Mouse (Mus musculus): ENCODE data around the gene Carnmt1. TPM values are rescaled to one million over a fixed set of nuclear protein-coding genes. Genes with fewer than 3 reads are reported as not detected.

Gene Carnmt1
- polyA plus RNA-seq, 2 experiments, result 7.7 to 23.0 TPM

DNA sequence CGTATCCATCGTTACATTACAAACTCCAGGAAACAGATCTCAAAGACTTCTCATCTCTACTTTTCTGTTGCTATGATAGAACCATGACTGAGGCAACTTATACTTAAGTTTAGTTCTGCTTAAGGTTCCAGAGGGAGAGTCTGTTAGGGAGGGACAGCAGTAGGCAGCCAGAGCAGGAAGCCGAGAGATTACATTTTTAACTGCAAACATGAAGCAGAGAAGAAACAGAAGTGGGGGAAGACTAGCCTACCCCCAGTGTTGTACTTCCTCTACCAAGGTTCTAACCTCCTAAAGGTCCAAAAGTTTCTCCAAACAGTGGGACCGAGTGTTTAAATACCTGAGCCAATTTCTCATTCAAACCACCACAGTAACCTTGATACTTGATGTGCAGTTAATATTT lies 65.3 kb downstream of the Carnmt1 start:
- H3K4me1 ChIP-seq (replicated peaks; ENCODE audit: control insufficient read depth in 2 of 2, insufficient read depth in 2 of 2, low read length in 1 of 2), result peaks cover 7 to 11% of the 10 kb centered on the region in 2 experiments
- no peak for TF ChIP-seq EP300 (IDR thresholded peaks at IDR 0.05; ENCODE audit: low read depth)
- no peak for TF ChIP-seq CTCF (IDR thresholded peaks at IDR 0.05; ENCODE audit: low read depth)
- no peaks in the 10 kb centered on the region for H3K36me3 ChIP-seq (replicated peaks; ENCODE audit: control insufficient read depth, insufficient read depth, low read depth)
- no peak overlapping the region for H3K27ac ChIP-seq
- H3K9me3 ChIP-seq (ENCODE audit: control insufficient read depth, low read length), result no peaks in the 10 kb centered on the region
- ATAC-seq (ENCODE audit: insufficient read depth) (no peak), DNase-seq (ENCODE audit: low read depth in 3 of 3, low spot score in 3 of 3) (no peak)
- no peak overlapping the region for H3K4me3 ChIP-seq (ENCODE audit: insufficient read depth in 1 of 2, low read depth in 2 of 2, low read length in 2 of 2)
- WGBS (ENCODE audit: insufficient replicate concordance), result 76% methylated on average over 4 of the region's 4 CpGs
- H3K9ac ChIP-seq (replicated peaks), result no peak overlapping the region
- no peaks in the 10 kb centered on the region for H3K27me3 ChIP-seq (ENCODE audit: control insufficient read depth, insufficient read depth, low read length)
- no peak overlapping the region for H3K4me2 ChIP-seq (ENCODE audit: low read depth)

DNA sequence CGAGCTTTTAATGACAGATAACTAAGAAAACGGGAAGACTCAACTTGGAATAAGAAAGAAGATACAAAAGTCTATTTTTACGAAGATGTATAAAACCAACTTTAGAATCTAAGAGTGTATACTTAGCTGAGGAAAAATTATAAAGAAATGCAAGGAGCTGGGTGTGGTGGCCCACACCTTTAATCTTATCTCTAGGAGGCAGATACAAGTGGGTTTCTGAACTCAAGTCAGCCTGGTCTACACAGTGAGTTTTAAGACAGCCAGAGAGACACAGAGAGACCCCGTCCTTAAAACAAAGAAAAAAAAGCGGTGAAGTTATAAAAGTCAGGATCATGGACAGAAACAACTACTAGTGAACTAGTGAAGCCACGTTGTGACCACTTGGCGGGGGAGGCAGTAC lies 68.6 kb downstream of the Carnmt1 start:
- Histone ChIP-seq H3K36me3 (replicated peaks; ENCODE audit: control insufficient read depth, insufficient read depth, low read depth) (no peaks in the 10 kb centered on the region), H3K27me3 (ENCODE audit: control insufficient read depth, insufficient read depth, low read length) (no peaks in the 10 kb centered on the region), H3K4me3 (ENCODE audit: insufficient read depth in 1 of 2, low read depth in 2 of 2, low read length in 2 of 2) (no peak overlapping the region), H3K4me2 (ENCODE audit: low read depth) (peak overlapping the region; percentile 22; the same call in 1 of the 2 replicates), H3K4me1 (replicated peaks; ENCODE audit: control insufficient read depth in 2 of 2, insufficient read depth in 2 of 2, low read length in 1 of 2) (peaks cover 7 to 11% of the 10 kb centered on the region in 2 experiments), H3K9me3 (ENCODE audit: control insufficient read depth, low read length) (no peaks in the 10 kb centered on the region), H3K27ac (no peak overlapping the region), H3K9ac (replicated peaks) (no peak overlapping the region)
- WGBS (ENCODE audit: insufficient replicate concordance), result 51% methylated on average over 7 of the region's 7 CpGs
- 0 out of 2 replicates have a peak, but pooled peaks have one; percentile 9 for TF ChIP-seq EP300 (IDR thresholded peaks at IDR 0.05; ENCODE audit: low read depth)
- TF ChIP-seq CTCF (IDR thresholded peaks at IDR 0.05; ENCODE audit: low read depth), result no peak
- DNase-seq (ENCODE audit: low read depth in 3 of 3, low spot score in 3 of 3) (no peak), ATAC-seq (ENCODE audit: insufficient read depth) (peak; percentile 70; the same call in 1 of the 2 replicates)

DNA sequence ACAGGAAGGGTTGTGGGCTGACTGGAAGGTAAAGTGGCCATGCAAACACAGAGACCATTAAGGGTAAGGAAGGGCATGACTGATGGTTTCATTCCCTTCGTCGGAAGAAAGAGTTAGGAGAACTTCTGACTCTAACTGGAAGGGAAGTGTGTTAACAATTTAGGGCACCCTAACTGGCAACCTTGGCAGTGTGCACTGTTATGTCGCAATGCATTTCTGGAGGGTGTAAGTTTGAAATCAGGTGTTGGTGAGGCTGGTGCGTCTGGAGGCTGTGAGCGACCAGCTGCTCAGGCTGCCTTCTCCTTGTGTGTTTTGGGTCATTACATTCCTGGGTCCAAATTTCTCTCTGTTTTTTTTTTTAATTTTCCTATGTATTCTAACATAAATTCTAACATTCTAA lies 73.4 kb downstream of the Carnmt1 start:
- WGBS (ENCODE audit: insufficient replicate concordance), result 60% methylated on average over 5 of the region's 5 CpGs
- no peak for TF ChIP-seq CTCF (IDR thresholded peaks at IDR 0.05; ENCODE audit: low read depth)
- no peak for TF ChIP-seq EP300 (IDR thresholded peaks at IDR 0.05; ENCODE audit: low read depth)
- Histone ChIP-seq H3K9me3 (ENCODE audit: control insufficient read depth, low read length) (no peaks in the 10 kb centered on the region), H3K36me3 (replicated peaks; ENCODE audit: control insufficient read depth, insufficient read depth, low read depth) (no peaks in the 10 kb centered on the region), H3K4me2 (ENCODE audit: low read depth) (no peak overlapping the region), H3K4me1 (replicated peaks; ENCODE audit: control insufficient read depth in 2 of 2, insufficient read depth in 2 of 2, low read length in 1 of 2) (peaks cover 4% of the 10 kb centered on the region in 2 experiments), H3K9ac (replicated peaks) (no peak overlapping the region), H3K4me3 (ENCODE audit: insufficient read depth in 1 of 2, low read depth in 2 of 2, low read length in 2 of 2) (no peak overlapping the region), H3K27me3 (ENCODE audit: control insufficient read depth, insufficient read depth, low read length) (no peaks in the 10 kb centered on the region), H3K27ac (no peak overlapping the region)
- DNase-seq (ENCODE audit: low read depth in 3 of 3, low spot score in 3 of 3) (no peak), ATAC-seq (ENCODE audit: insufficient read depth) (no peak)

DNA sequence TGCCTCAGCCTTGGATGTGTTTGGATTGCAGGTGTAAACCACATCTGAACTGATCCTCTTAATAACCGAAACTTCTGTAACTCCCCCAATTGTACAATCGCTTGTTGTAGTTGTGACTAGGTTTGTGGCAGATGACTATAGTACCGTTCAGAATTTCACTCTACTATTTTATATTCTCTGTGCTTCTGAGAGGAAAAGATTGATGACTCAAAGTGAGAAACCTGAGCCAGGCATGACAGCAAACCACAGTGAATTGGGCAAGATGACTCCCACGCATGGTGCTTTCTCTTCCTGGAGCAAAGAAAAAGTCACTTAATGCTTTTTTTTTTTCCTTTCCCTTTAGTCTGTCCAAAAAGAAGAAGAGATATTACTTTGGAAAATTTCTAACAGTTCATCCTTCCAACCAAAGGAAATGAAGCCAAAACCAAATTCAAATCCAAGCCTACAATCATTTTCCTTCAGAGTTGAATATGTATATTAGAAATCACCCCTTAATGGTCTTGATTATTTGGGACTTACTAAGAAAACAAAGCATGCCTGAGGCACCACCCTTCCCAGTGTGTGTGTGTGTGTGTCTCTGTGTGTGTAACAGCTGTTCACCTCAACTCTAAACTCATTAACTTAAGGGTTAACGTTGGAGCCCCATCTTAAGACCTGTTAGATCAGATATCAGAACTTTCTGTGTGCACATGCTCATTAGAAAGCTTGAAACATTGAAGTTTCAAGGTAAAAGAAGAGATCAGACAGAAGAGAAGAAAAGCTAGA lies 76.2 kb downstream of the Carnmt1 start:
- H3K27ac ChIP-seq, result no peak overlapping the region
- H3K9me3 ChIP-seq (ENCODE audit: control insufficient read depth, low read length), result no peaks in the 10 kb centered on the region
- no peaks in the 10 kb centered on the region for H3K36me3 ChIP-seq (replicated peaks; ENCODE audit: control insufficient read depth, insufficient read depth, low read depth)
- no peaks in the 10 kb centered on the region for H3K4me1 ChIP-seq (replicated peaks; ENCODE audit: control insufficient read depth in 2 of 2, insufficient read depth in 2 of 2, low read length in 1 of 2)
- no peak overlapping the region for H3K9ac ChIP-seq (replicated peaks)
- ATAC-seq (ENCODE audit: insufficient read depth) (no peak), DNase-seq (ENCODE audit: low read depth in 3 of 3, low spot score in 3 of 3) (no peak)
- peaks cover 9% of the 10 kb centered on the region for H3K27me3 ChIP-seq (ENCODE audit: control insufficient read depth, insufficient read depth, low read length)
- no peak overlapping the region for H3K4me3 ChIP-seq (ENCODE audit: insufficient read depth in 1 of 2, low read depth in 2 of 2, low read length in 2 of 2)
- no peak overlapping the region for H3K4me2 ChIP-seq (ENCODE audit: low read depth)
- TF ChIP-seq EP300 (IDR thresholded peaks at IDR 0.05; ENCODE audit: low read depth) (no peak), CTCF (IDR thresholded peaks at IDR 0.05; ENCODE audit: low read depth) (no peak)
- WGBS (ENCODE audit: insufficient replicate concordance), result 65% methylated on average over 5 of the region's 5 CpGs

DNA sequence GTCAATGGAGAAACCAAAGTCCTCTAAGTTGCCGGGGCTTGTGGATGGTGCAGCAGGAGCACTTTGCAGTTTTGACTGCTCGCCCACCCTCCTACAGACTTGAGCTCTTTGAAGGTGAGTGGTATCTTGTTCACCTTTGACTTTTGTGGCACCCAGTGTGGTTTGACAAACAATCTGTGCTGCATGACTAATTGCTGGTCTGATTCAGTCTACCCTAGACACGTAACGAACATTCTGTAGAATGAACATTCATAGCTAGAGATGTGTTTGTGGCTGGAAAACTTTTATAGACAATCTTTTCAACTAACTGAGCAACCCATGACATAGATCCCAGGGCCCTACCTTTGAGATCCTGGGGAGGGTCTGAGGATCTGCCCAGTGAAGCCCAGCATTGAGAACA lies 76.8 kb downstream of the Carnmt1 start:
- Histone ChIP-seq H3K36me3 (replicated peaks; ENCODE audit: control insufficient read depth, insufficient read depth, low read depth) (no peaks in the 10 kb centered on the region), H3K9ac (replicated peaks) (no peak overlapping the region), H3K27ac (no peak overlapping the region), H3K9me3 (ENCODE audit: control insufficient read depth, low read length) (no peaks in the 10 kb centered on the region), H3K4me2 (ENCODE audit: low read depth) (no peak overlapping the region), H3K4me1 (replicated peaks; ENCODE audit: control insufficient read depth in 2 of 2, insufficient read depth in 2 of 2, low read length in 1 of 2) (no peaks in the 10 kb centered on the region), H3K4me3 (ENCODE audit: insufficient read depth in 1 of 2, low read depth in 2 of 2, low read length in 2 of 2) (no peak overlapping the region), H3K27me3 (ENCODE audit: control insufficient read depth, insufficient read depth, low read length) (peaks cover 9% of the 10 kb centered on the region)
- 75% methylated on average over 4 of the region's 4 CpGs for WGBS (ENCODE audit: insufficient replicate concordance)
- TF ChIP-seq CTCF (IDR thresholded peaks at IDR 0.05; ENCODE audit: low read depth) (no peak), EP300 (IDR thresholded peaks at IDR 0.05; ENCODE audit: low read depth) (no peak)
- no peak for ATAC-seq (ENCODE audit: insufficient read depth)
- no peak for DNase-seq (ENCODE audit: low read depth in 3 of 3, low spot score in 3 of 3)

Measured in liver, embryonic 14.5 days (tissue).